Mouse (Mus musculus) neural tube, embryonic 12.5 days (tissue): Measurements from ENCODE around the gene Esrrg. TPM values are rescaled to one million over a fixed set of nuclear protein-coding genes. Genes with fewer than 3 reads are reported as not detected.

Source experiments
- ATAC-seq: fragments of 200-750 bp; cut with Nextera tagmentation; 2 replicates; pipeline ENCODE4 v1.8.0; 2017; ENCODE audit warnings: low read depth, mild to moderate bottlenecking, moderate TSS enrichment, moderate library complexity; ENCODE audit not compliant: low FRiP score
- H3K27ac ChIP-seq: fragments of 300-500 bp; sonication (generic); 2 replicates; pipeline ENCODE4 v1.5.1; 2016
- H3K27me3 ChIP-seq: fragments of 300-500 bp; sonication (generic); replicated peaks from 2 replicates; pipeline ENCODE4 v1.6.1; 2016; ENCODE audit warnings: mild to moderate bottlenecking
- H3K36me3 ChIP-seq: fragments of 300-500 bp; sonication (generic); 2 replicates; pipeline ENCODE4 v1.6.1; 2016; ENCODE audit warnings: mild to moderate bottlenecking
- H3K4me1 ChIP-seq: fragments of 300-500 bp; sonication (generic); 2 replicates; pipeline ENCODE4 v1.6.1; 2016
- H3K4me2 ChIP-seq: fragments of 300-500 bp; sonication (generic); replicated peaks from 2 replicates; pipeline ENCODE4 v1.6.1; 2016; ENCODE audit warnings: mild to moderate bottlenecking
- H3K4me3 ChIP-seq: fragments of 300-500 bp; sonication (generic); 2 replicates; pipeline ENCODE4 v1.5.1; 2016
- H3K9ac ChIP-seq: fragments of 300-500 bp; sonication (generic); 2 replicates; pipeline ENCODE4 v1.6.1; 2016; ENCODE audit warnings: mild to moderate bottlenecking
- H3K9me3 ChIP-seq: fragments of 300-500 bp; sonication (generic); 2 replicates; pipeline ENCODE4 v1.6.1; 2016; ENCODE audit warnings: mild to moderate bottlenecking
- WGBS: fragments of 180-500 bp; shearing (Covaris S2); methylation state at CpG from one replicate; pipeline ENCODE4 v1.1.7; 2016; 5-methylcytosine and 5-hydroxymethylcytosine counted together
- polyA plus RNA-seq: library from polyadenylated mRNA; unstranded; fragments of >200 nt; fragmentation: Nextera tagmentation; extraction: Ambion mirVana; gene quantifications from 2 replicates; pipeline ENCODE4 v1.2.1, GENCODE M21; 2016

Esrrg gene
- polyA plus RNA-seq, 1 experiment from 2014 or later: 17.8 TPM

GRCm38 (mm10) chr1:187826869-187827268 is 218.3 kb downstream of the Esrrg start:
- Histone ChIP-seq H3K27me3 (no peaks in the 10 kb centered on the region), H3K27ac (no peak overlapping the region), H3K4me3 (no peak overlapping the region), H3K4me2 (no peak overlapping the region), H3K9me3 (no peaks in the 10 kb centered on the region), H3K4me1 (no peaks in the 10 kb centered on the region), H3K36me3 (no peaks in the 10 kb centered on the region), H3K9ac (no peak overlapping the region)
- WGBS: 79% methylated on average over 5 of the region's 5 CpGs
- no peak for ATAC-seq

- Histone ChIP-seq H3K4me3 (no peak overlapping the region), H3K27ac (no peak overlapping the region), H3K4me1 (no peaks in the 10 kb centered on the region), H3K9me3 (no peaks in the 10 kb centered on the region), H3K27me3 (no peaks in the 10 kb centered on the region), H3K4me2 (no peak overlapping the region), H3K36me3 (no peaks in the 10 kb centered on the region), H3K9ac (no peak overlapping the region)
- ATAC-seq: no peak
- WGBS: 81% methylated on average over 7 of the region's 7 CpGs
Observed at GRCm38 (mm10) chr1:187830937-187831336, 222.3 kb downstream of the Esrrg start.

GRCm38 (mm10) chr1:187832851-187833250 is 224.3 kb downstream of the Esrrg start:
- no peak for ATAC-seq
- Histone ChIP-seq H3K9me3 (no peaks in the 10 kb centered on the region), H3K27me3 (no peaks in the 10 kb centered on the region), H3K27ac (no peak overlapping the region), H3K4me2 (no peak overlapping the region), H3K36me3 (no peaks in the 10 kb centered on the region), H3K9ac (no peak overlapping the region), H3K4me3 (no peak overlapping the region), H3K4me1 (no peaks in the 10 kb centered on the region)
- WGBS: 23% methylated on average over 3 of the region's 3 CpGs

- 90% methylated on average over 3 of the region's 3 CpGs for WGBS
- ATAC-seq: no peak
- no peaks in the 10 kb centered on the region for H3K9me3 ChIP-seq
- no peaks in the 10 kb centered on the region for H3K36me3 ChIP-seq
- no peak overlapping the region for H3K27ac ChIP-seq
- H3K27me3 ChIP-seq: no peaks in the 10 kb centered on the region
- no peak overlapping the region for H3K9ac ChIP-seq
- H3K4me1 ChIP-seq: no peaks in the 10 kb centered on the region
- no peak overlapping the region for H3K4me2 ChIP-seq
- no peak overlapping the region for H3K4me3 ChIP-seq
Observed at GRCm38 (mm10) chr1:187834576-187834975, 226.0 kb downstream of the Esrrg start.

GRCm38 (mm10) chr1:187836384-187836783 is 227.8 kb downstream of the Esrrg start:
- H3K27me3 ChIP-seq: no peaks in the 10 kb centered on the region
- H3K9ac ChIP-seq: no peak overlapping the region
- H3K9me3 ChIP-seq: no peaks in the 10 kb centered on the region
- H3K4me1 ChIP-seq: no peaks in the 10 kb centered on the region
- 60% methylated on average over 6 of the region's 6 CpGs for WGBS
- ATAC-seq: no peak
- no peak overlapping the region for H3K27ac ChIP-seq
- no peak overlapping the region for H3K4me2 ChIP-seq
- no peak overlapping the region for H3K4me3 ChIP-seq
- no peaks in the 10 kb centered on the region for H3K36me3 ChIP-seq

- Histone ChIP-seq H3K4me2 (no peak overlapping the region), H3K4me1 (no peaks in the 10 kb centered on the region), H3K9me3 (no peaks in the 10 kb centered on the region), H3K9ac (no peak overlapping the region), H3K36me3 (no peaks in the 10 kb centered on the region), H3K4me3 (no peak overlapping the region), H3K27me3 (no peaks in the 10 kb centered on the region), H3K27ac (no peak overlapping the region)
- WGBS: 40% methylated on average over 7 of the region's 7 CpGs
- ATAC-seq: no peak
Observed at GRCm38 (mm10) chr1:187836876-187837275, 228.3 kb downstream of the Esrrg start.

- 84% methylated on average over 8 of the region's 8 CpGs for WGBS
- ATAC-seq: no peak
- Histone ChIP-seq H3K4me2 (no peak overlapping the region), H3K27me3 (no peaks in the 10 kb centered on the region), H3K36me3 (no peaks in the 10 kb centered on the region), H3K4me1 (no peaks in the 10 kb centered on the region), H3K4me3 (no peak overlapping the region), H3K9me3 (no peaks in the 10 kb centered on the region), H3K9ac (no peak overlapping the region), H3K27ac (no peak overlapping the region)
Observed at GRCm38 (mm10) chr1:187841629-187842028, 233.0 kb downstream of the Esrrg start.

- H3K4me3 ChIP-seq: no peak overlapping the region
- WGBS: 92% methylated on average over 5 of the region's 5 CpGs
- no peak overlapping the region for H3K4me2 ChIP-seq
- no peaks in the 10 kb centered on the region for H3K9me3 ChIP-seq
- H3K36me3 ChIP-seq: no peaks in the 10 kb centered on the region
- H3K27me3 ChIP-seq: no peaks in the 10 kb centered on the region
- H3K9ac ChIP-seq: no peak overlapping the region
- no peaks in the 10 kb centered on the region for H3K4me1 ChIP-seq
- H3K27ac ChIP-seq: no peak overlapping the region
- no peak for ATAC-seq
Observed at GRCm38 (mm10) chr1:187842702-187843101, 234.1 kb downstream of the Esrrg start.

GRCm38 (mm10) chr1:187854148-187854547 is 245.6 kb downstream of the Esrrg start:
- no peaks in the 10 kb centered on the region for H3K9me3 ChIP-seq
- no peaks in the 10 kb centered on the region for H3K27me3 ChIP-seq
- H3K4me3 ChIP-seq: no peak overlapping the region
- no peak overlapping the region for H3K9ac ChIP-seq
- no peak for ATAC-seq
- H3K36me3 ChIP-seq: no peaks in the 10 kb centered on the region
- H3K4me2 ChIP-seq: no peak overlapping the region
- WGBS: 62% methylated on average over 8 of the region's 8 CpGs
- H3K27ac ChIP-seq: no peak overlapping the region
- no peaks in the 10 kb centered on the region for H3K4me1 ChIP-seq

- Histone ChIP-seq H3K27ac (no peak overlapping the region), H3K27me3 (no peaks in the 10 kb centered on the region), H3K4me2 (no peak overlapping the region), H3K36me3 (no peaks in the 10 kb centered on the region), H3K4me3 (no peak overlapping the region), H3K9me3 (no peaks in the 10 kb centered on the region), H3K9ac (no peak overlapping the region), H3K4me1 (peaks cover 20% of the 10 kb centered on the region; the same call in 1 of the 2 replicates)
- 16% methylated on average over 5 of the region's 5 CpGs for WGBS
- no peak for ATAC-seq
Observed at GRCm38 (mm10) chr1:187862339-187862738, 253.7 kb downstream of the Esrrg start.

- 59% methylated on average over 7 of the region's 7 CpGs for WGBS
- Histone ChIP-seq H3K4me3 (no peak overlapping the region), H3K9me3 (no peaks in the 10 kb centered on the region), H3K27ac (no peak overlapping the region), H3K4me1 (no peaks in the 10 kb centered on the region), H3K27me3 (no peaks in the 10 kb centered on the region), H3K4me2 (no peak overlapping the region), H3K9ac (no peak overlapping the region), H3K36me3 (no peaks in the 10 kb centered on the region)
- no peak for ATAC-seq
Observed at GRCm38 (mm10) chr1:187868427-187868826, 259.8 kb downstream of the Esrrg start.

- Histone ChIP-seq H3K9me3 (no peaks in the 10 kb centered on the region), H3K4me1 (no peaks in the 10 kb centered on the region), H3K9ac (no peak overlapping the region), H3K27ac (no peak overlapping the region), H3K4me2 (no peak overlapping the region), H3K4me3 (no peak overlapping the region), H3K36me3 (no peaks in the 10 kb centered on the region), H3K27me3 (no peaks in the 10 kb centered on the region)
- no peak for ATAC-seq
- 67% methylated on average over 8 of the region's 8 CpGs for WGBS
Observed at GRCm38 (mm10) chr1:187872208-187872607, 263.6 kb downstream of the Esrrg start.

- Histone ChIP-seq H3K4me3 (no peak overlapping the region), H3K4me2 (no peak overlapping the region), H3K9me3 (no peaks in the 10 kb centered on the region), H3K9ac (no peak overlapping the region), H3K36me3 (no peaks in the 10 kb centered on the region), H3K27me3 (no peaks in the 10 kb centered on the region), H3K27ac (no peak overlapping the region), H3K4me1 (no peaks in the 10 kb centered on the region)
- 81% methylated on average over 6 of the region's 6 CpGs for WGBS
- no peak for ATAC-seq
Observed at GRCm38 (mm10) chr1:187872744-187873143, 264.2 kb downstream of the Esrrg start.
